Mouse (Mus musculus): ENCODE data around the gene Cdpf1. TPM values are rescaled to one million over a fixed set of nuclear protein-coding genes. Genes with fewer than 3 reads are reported as not detected.

The Cdpf1 gene
- polyA plus RNA-seq, 1 experiment from 2014 or later = 29.4 TPM

DNA sequence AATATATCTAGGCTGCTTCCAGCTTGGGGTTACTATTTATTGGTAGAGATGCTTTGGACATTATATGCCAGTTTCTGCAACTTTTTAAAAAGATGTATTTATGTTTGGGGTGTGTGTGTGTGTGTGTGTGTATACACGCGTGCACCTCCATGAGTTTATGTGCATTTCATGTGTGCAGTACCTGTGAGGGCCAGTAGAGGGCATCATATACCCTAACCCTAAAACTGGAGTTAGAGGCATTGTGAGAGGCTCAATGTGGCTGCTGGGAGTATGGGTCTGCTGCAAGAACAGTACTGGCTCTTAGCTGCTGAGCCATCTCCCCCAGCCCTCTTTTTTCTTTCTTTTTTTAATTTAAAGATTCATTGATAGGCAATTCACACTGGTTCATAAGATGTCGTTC lies 53.7 kb downstream of the Cdpf1 start:
- Histone ChIP-seq H3K27me3 (no peaks in the 10 kb centered on the region), H3K9me3 (peaks cover 4% of the 10 kb centered on the region; the same call in 1 of the 2 replicates), H3K27ac (no peak overlapping the region), H3K4me2 (no peak overlapping the region), H3K36me3 (no peaks in the 10 kb centered on the region), H3K4me1 (no peaks in the 10 kb centered on the region), H3K4me3 (no peak overlapping the region), H3K9ac (no peak overlapping the region)
- ATAC-seq (ENCODE audit: insufficient number of reproducible peaks, insufficient read depth, low FRiP score, low TSS enrichment, low read depth) = no peak
- 90% methylated on average over 3 of the region's 3 CpGs for WGBS

Other genes with a start within 250 kb of the Cdpf1 start
- gene Wnt7b, start 229.2 kb downstream of the Cdpf1 start, polyA plus RNA-seq (2015; fragmentation: Nextera tagmentation; extraction: Ambion mirVana) = 35.0 and 44.9 TPM in 2 replicates
- gene Ppara, start 76.7 kb downstream of the Cdpf1 start, polyA plus RNA-seq (2015; fragmentation: Nextera tagmentation; extraction: Ambion mirVana) = 2.8 and 3.3 TPM in 2 replicates
- gene Pkdrej, start 10.0 kb upstream of the Cdpf1 start, polyA plus RNA-seq (2015; fragmentation: Nextera tagmentation; extraction: Ambion mirVana) = 0.19 and 0.25 TPM in 2 replicates
- 7.3 and 7.4 TPM in 2 replicates for gene Ttc38, start 20.6 kb upstream of the Cdpf1 start, polyA plus RNA-seq (2015; fragmentation: Nextera tagmentation; extraction: Ambion mirVana)
- 25.5 and 27.2 TPM in 2 replicates for gene Gtse1, start 48.0 kb upstream of the Cdpf1 start, polyA plus RNA-seq (2015; fragmentation: Nextera tagmentation; extraction: Ambion mirVana)
- gene Trmu, start 67.6 kb upstream of the Cdpf1 start, polyA plus RNA-seq (2015; fragmentation: Nextera tagmentation; extraction: Ambion mirVana) = 49.4 and 52.9 TPM in 2 replicates
- gene Celsr1, start 222.1 kb upstream of the Cdpf1 start, polyA plus RNA-seq (2015; fragmentation: Nextera tagmentation; extraction: Ambion mirVana) = 2.9 and 3.1 TPM in 2 replicates
- gene Gramd4, start 246.0 kb upstream of the Cdpf1 start, polyA plus RNA-seq (2015; fragmentation: Nextera tagmentation; extraction: Ambion mirVana) = 14.6 and 16.6 TPM in 2 replicates